Mouse (Mus musculus): ENCODE results near the gene Zfp853.

DNA sequence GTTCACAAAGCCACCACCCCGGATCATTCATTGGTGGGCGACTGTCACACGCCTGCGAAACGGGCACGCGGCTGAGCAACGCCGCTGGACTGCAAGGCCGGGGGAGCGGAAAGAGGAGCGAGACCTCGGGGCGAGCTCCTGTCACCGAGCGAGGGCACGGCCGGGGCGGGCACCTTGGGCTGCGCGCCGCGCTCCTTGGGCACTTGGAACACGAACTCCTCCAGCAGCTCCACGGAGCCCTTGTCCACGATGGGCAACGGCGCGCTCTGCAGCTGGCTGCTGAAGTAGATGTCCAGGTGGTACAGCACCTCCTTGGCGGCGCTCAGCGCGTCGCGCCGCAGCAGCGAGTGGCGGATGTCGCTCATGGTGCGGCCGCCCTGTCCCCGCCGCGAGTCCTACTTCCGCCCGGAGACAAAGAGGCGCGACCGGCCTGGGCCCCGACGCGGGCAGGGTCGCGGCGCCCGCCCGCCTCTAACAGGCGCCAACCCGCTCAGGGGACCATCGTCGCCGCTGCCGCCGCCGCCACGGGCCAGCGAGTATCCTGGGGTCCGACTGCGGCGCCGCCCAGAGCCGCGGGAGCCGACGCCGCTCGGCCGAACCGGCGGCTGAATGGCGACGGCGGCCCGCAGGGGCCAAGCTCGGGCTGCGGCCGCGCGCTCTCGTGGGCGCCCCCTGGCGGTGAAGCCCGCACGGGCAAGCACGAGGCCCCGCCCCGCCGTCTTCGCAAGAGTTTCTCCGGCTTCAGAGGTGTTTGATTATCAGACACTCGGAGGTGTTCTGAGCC lies 21.5 kb upstream of the Zfp853 start, which contains the start of gene E130309D02Rik:
- TF ChIP-seq CTCF (IDR thresholded peaks at IDR 0.05; ENCODE audit: borderline replicate concordance, control insufficient read depth, extremely low read depth, insufficient read depth, low read length, poor library complexity) (peak; percentile 97), POLR2A (IDR thresholded peaks at IDR 0.05; ENCODE audit: control insufficient read depth, extremely low read depth, insufficient read depth, low read length, poor library complexity) (peak; percentile 87)

Measured in thymus, adult 2 months (tissue).